Mouse (Mus musculus) liver, postnatal 0 days (tissue): ENCODE measurements around the gene Clybl. TPM values are rescaled to one million over a fixed set of nuclear protein-coding genes. Genes with fewer than 3 reads are reported as not detected.

ENCODE experiments used
- ATAC-seq: fragments of 200-750 bp; cut with Nextera tagmentation; 2 replicates; pipeline ENCODE4 v1.8.0; 2017; ENCODE audit warnings: mild to moderate bottlenecking, moderate library complexity
- DNase-seq: peaks from one replicate; pipeline ENCODE4 v3.0.0-alpha.2; 2016
- H3K27ac ChIP-seq: fragments of 300-500 bp; sonication (generic); 2 replicates; pipeline ENCODE4 v1.5.1; 2014; ENCODE audit warnings: antibody characterized with exemption, moderate library complexity, mild to moderate bottlenecking, low read depth
- H3K27me3 ChIP-seq: fragments of 300-500 bp; sonication (generic); 2 replicates; pipeline ENCODE4 v1.6.1; 2014; ENCODE audit warnings: low read length, control low read depth, mixed read lengths; ENCODE audit not compliant: insufficient read depth
- H3K36me3 ChIP-seq: fragments of 300-500 bp; sonication (generic); replicated peaks from 2 replicates; pipeline ENCODE4 v1.6.1; 2014; ENCODE audit warnings: mild to moderate bottlenecking, control low read depth, low read length, moderate library complexity, mixed read lengths; ENCODE audit not compliant: insufficient read depth
- H3K4me1 ChIP-seq: fragments of 300-500 bp; sonication (generic); 2 replicates; pipeline ENCODE4 v1.6.1; 2014; ENCODE audit warnings: antibody characterized with exemption, mild to moderate bottlenecking, control low read depth; ENCODE audit not compliant: insufficient read depth
- H3K4me2 ChIP-seq: fragments of 300-500 bp; sonication (generic); 2 replicates; pipeline ENCODE4 v1.6.1; 2014; ENCODE audit warnings: low read depth, mild to moderate bottlenecking, low read length, moderate library complexity, mixed read lengths
- H3K4me3 ChIP-seq: fragments of 300-500 bp; sonication (generic); 2 replicates; pipeline ENCODE4 v1.5.1; 2014; ENCODE audit warnings: low read depth, low read length
- H3K9ac ChIP-seq: fragments of 300-500 bp; sonication (generic); replicated peaks from 2 replicates; pipeline ENCODE4 v1.6.1; 2014; ENCODE audit warnings: mild to moderate bottlenecking, moderate library complexity
- H3K9me3 ChIP-seq: fragments of 300-500 bp; sonication (generic); 2 replicates; pipeline ENCODE4 v1.6.1; 2016; ENCODE audit warnings: mild to moderate bottlenecking, control low read depth, low read length, mixed read lengths
- CTCF ChIP-seq: sonication (generic); IDR thresholded peaks from 2 replicates; pipeline ENCODE4 v1.5.1; 2016; ENCODE audit warnings: antibody characterized with exemption, low read depth
- EP300 ChIP-seq: IDR thresholded peaks from 2 replicates; pipeline ENCODE4 v1.6.1; 2016; ENCODE audit warnings: antibody characterized with exemption, low read depth, mild to moderate bottlenecking
- WGBS: fragments of 180-500 bp; shearing (Covaris S2); extraction: QIAGEN DNeasy Blood & Tissue Kit; methylation state at CpG from one replicate; pipeline ENCODE4 v1.1.7; 2014; ENCODE audit not compliant: insufficient replicate concordance; 5-methylcytosine and 5-hydroxymethylcytosine counted together
- polyA plus RNA-seq: library from polyadenylated mRNA; unstranded; fragments of >200 nt; fragmentation: Nextera tagmentation; extraction: Ambion mirVana; gene quantifications from 2 replicates; pipeline ENCODE4 v1.2.1, GENCODE M21; 2015

Clybl gene
- polyA plus RNA-seq, 1 experiment from 2014 or later, result 36.0 TPM

DNA sequence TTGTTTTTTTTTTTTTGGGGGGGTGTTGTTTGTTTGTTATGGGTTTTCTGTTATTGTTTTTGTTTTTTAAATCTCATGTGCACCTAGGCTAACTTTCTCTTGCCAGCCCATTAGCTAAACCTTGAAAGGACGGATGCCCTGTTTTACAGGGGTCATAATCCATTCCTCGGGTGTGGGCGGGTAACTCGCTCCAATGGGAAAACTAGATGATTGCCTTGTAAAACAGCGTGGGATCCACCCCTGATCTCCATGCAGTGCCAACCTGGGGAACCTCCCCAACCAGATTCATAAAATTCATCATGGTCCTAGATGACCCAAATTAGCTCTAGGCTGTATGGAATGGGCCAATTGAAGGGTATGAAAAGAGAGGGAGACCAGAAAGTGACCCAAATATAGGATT lies 218.4 kb downstream of the Clybl start:
- Histone ChIP-seq H3K9me3 (no peaks in the 10 kb centered on the region), H3K9ac (no peak overlapping the region), H3K4me1 (no peaks in the 10 kb centered on the region), H3K4me2 (no peak overlapping the region), H3K27ac (no peak overlapping the region), H3K4me3 (no peak overlapping the region), H3K27me3 (peaks cover 4% of the 10 kb centered on the region), H3K36me3 (no peaks in the 10 kb centered on the region)
- no peak for DNase-seq
- no peak for ATAC-seq
- 80% methylated on average over 5 of the region's 5 CpGs for WGBS
- TF ChIP-seq CTCF (no peak), EP300 (no peak)

DNA sequence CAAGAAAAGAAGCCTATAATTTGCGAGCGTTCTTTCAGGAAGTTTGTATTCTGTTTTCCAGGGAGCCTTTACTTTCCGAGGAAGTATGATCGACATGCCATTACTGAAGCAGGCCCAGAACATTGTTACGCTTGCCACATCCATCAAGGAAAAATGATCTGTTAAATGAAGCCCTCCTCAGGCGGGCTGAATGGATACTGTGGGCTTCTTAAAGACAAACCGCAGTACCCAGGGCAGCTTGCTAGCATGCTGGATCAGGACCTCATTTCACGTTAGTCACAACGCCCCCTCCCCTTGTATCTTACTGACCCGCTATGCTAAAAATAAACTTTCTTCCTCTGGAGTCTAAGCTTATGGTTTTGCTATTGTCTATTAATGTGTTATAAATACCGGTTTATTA lies 220.4 kb downstream of the Clybl start:
- no peak overlapping the region for H3K4me3 ChIP-seq
- TF ChIP-seq CTCF (no peak), EP300 (no peak)
- H3K27me3 ChIP-seq, result peaks cover 20% of the 10 kb centered on the region
- no peak overlapping the region for H3K4me2 ChIP-seq
- H3K27ac ChIP-seq, result no peak overlapping the region
- H3K9me3 ChIP-seq, result no peaks in the 10 kb centered on the region
- no peak for ATAC-seq
- no peak overlapping the region for H3K9ac ChIP-seq
- whole genome bisulfite sequencing, result 73% methylated on average over 11 of the region's 11 CpGs
- DNase-seq, result no peak
- no peaks in the 10 kb centered on the region for H3K36me3 ChIP-seq
- H3K4me1 ChIP-seq, result peaks cover 7% of the 10 kb centered on the region

DNA sequence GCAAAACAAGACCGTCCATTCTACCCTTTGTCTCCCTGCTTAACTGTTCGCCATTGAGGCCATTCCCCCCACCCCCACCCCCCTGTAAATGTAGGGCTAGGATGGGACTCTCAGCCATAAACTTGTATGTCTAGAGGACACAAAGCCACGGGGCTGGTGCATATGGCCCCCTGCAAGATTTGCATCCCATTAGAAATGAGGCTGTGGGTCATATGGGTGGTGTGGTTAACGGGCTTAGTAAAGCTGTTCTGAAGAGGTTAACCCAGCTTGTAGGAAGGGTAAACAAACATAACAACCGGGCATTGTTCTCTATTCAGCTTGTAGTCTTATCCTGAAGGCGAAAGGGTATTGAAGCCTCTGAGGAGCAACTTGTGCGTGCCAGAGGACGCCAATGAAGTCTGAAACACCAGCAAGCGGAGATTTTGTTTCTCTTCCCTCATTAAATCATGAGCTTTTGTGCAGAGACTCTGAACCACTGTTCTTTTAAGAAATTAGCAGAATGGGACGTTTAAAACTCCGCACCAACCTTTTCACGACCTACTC lies 221.3 kb downstream of the Clybl start:
- H3K4me3 ChIP-seq, result no peak overlapping the region
- ATAC-seq (no peak), DNase-seq (no peak)
- peaks cover 8% of the 10 kb centered on the region for H3K4me1 ChIP-seq
- H3K36me3 ChIP-seq, result no peaks in the 10 kb centered on the region
- H3K9ac ChIP-seq, result no peak overlapping the region
- WGBS, result 58% methylated on average over 12 of the region's 12 CpGs
- peaks cover 25% of the 10 kb centered on the region for H3K27me3 ChIP-seq
- no peak for TF ChIP-seq EP300
- no peak for TF ChIP-seq CTCF
- no peaks in the 10 kb centered on the region for H3K9me3 ChIP-seq
- no peak overlapping the region for H3K4me2 ChIP-seq
- no peak overlapping the region for H3K27ac ChIP-seq

DNA sequence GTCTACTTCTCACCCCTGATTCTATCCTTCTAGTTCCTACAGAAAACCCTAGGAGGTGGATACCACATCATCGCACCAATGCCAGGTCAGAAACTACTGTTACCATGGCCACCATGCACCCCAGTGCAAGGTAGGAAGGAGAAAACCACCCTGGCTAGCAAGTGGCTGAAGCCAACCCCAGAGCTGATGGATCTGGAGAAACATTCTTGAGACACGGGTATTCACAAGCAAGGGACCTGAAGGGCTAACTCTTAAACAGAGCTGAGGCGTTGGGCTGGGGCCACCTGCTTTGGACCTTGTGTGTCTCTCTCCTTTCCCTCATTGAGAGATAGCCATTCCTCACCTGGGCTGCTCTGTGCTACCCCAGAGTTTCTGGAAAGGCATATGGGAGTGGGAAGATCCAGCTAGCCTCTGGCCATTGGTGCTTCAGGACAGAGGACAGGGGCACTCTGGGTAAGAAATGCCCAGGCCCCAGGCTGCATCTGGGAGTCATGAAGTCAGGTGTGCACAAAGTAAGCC lies 222.0 kb downstream of the Clybl start:
- WGBS, result 66% methylated on average over 3 of the region's 3 CpGs
- Histone ChIP-seq H3K9me3 (no peaks in the 10 kb centered on the region), H3K9ac (no peak overlapping the region), H3K27ac (no peak overlapping the region), H3K4me2 (no peak overlapping the region), H3K4me1 (peaks cover 8% of the 10 kb centered on the region), H3K4me3 (no peak overlapping the region), H3K36me3 (no peaks in the 10 kb centered on the region), H3K27me3 (peaks cover 32% of the 10 kb centered on the region)
- TF ChIP-seq EP300 (no peak), CTCF (no peak)
- no peak for DNase-seq
- no peak for ATAC-seq

DNA sequence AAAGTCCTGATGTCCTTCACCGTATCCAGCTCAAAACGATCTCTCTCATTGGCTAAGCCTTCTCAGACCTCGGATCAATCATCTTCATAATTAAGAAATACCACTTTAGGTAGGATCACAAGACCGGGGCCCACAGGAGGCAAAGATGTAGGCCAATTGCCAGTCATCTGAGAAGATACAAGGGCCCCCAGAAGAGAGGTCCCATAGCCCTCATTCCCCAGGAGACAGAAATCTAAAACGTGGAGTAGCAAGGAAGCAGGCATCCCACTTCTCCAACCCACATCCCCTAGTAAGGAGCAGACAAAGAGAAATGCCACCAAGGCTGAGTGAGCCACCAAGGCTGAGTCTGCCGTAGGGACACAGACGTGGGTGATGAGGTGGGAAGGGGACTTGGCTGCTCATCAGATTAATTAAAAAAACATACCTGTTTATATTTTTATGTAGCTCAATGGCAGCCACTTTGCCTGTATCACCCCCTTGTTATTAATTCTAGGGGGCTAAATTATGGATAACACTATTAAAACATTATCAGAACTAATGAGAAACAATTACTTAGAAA lies 223.2 kb downstream of the Clybl start:
- H3K27me3 ChIP-seq, result peaks cover 37% of the 10 kb centered on the region
- H3K27ac ChIP-seq, result no peak overlapping the region
- H3K36me3 ChIP-seq, result no peaks in the 10 kb centered on the region
- no peaks in the 10 kb centered on the region for H3K9me3 ChIP-seq
- no peak overlapping the region for H3K9ac ChIP-seq
- DNase-seq (no peak), ATAC-seq (no peak)
- 76% methylated on average over 7 of the region's 7 CpGs for WGBS
- H3K4me2 ChIP-seq, result no peak overlapping the region
- no peak for TF ChIP-seq CTCF
- no peak for TF ChIP-seq EP300
- peaks cover 8% of the 10 kb centered on the region for H3K4me1 ChIP-seq
- no peak overlapping the region for H3K4me3 ChIP-seq

DNA sequence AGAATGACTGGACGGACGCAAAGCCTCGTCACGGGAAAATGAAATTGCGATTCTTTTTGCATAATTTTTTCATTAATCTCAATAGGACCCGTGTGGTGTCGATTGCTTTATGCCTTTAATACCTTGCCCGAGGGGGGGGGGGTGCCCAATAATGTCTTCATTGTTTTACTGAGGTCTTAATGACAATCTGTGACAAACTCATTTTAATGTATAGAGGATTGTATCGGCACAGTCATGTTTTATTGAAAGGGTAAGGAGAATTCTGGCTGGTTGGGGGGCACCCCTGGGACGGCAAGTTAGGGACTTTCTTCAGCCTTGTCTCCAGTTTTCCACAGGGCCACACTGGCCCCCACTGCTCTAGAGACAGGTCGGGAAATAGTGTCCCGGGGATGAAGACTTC lies 223.7 kb downstream of the Clybl start:
- Histone ChIP-seq H3K9ac (no peak overlapping the region), H3K4me2 (no peak overlapping the region), H3K36me3 (no peaks in the 10 kb centered on the region), H3K9me3 (no peaks in the 10 kb centered on the region), H3K4me3 (no peak overlapping the region), H3K4me1 (peaks cover 8% of the 10 kb centered on the region), H3K27ac (no peak overlapping the region), H3K27me3 (peaks cover 37% of the 10 kb centered on the region)
- ATAC-seq, result no peak
- DNase-seq, result no peak
- TF ChIP-seq EP300, result no peak
- TF ChIP-seq CTCF, result no peak
- WGBS, result 63% methylated on average over 12 of the region's 12 CpGs
